Mouse (Mus musculus) heart, postnatal 0 days (tissue): ENCODE results near the gene Rbm46.

Experiments
- CTCF ChIP-seq: IDR thresholded peaks from 2 replicates; pipeline ENCODE4 v1.5.1; 2016; ENCODE audit warnings: antibody characterized with exemption, control low read depth, low read depth
- EP300 ChIP-seq: IDR thresholded peaks from 2 replicates; pipeline ENCODE4 v1.6.1; 2016; ENCODE audit warnings: antibody characterized with exemption, low read depth

GRCm38 (mm10) chr3:82809769-82810168 lies 66.5 kb downstream of the Rbm46 start:
- TF ChIP-seq EP300 (no peak), CTCF (no peak)
